Mouse (Mus musculus): Measurements from ENCODE around the gene Aipl1. TPM values are rescaled to one million over a fixed set of nuclear protein-coding genes. Genes with fewer than 3 reads are reported as not detected.

Gene Aipl1
- polyA plus RNA-seq, 1 experiment: 0.04 TPM

- no peak for TF ChIP-seq POLR2A (IDR thresholded peaks at IDR 0.05; ENCODE audit: extremely low read depth, insufficient read depth, low read length)
- no peak for TF ChIP-seq CTCF (IDR thresholded peaks at IDR 0.05; ENCODE audit: extremely low read depth, insufficient read depth, low read length)
These were observed 49.9 kb downstream of the Aipl1 start for GRCm38 (mm10) chr11:71987159-71988150.

DNA sequence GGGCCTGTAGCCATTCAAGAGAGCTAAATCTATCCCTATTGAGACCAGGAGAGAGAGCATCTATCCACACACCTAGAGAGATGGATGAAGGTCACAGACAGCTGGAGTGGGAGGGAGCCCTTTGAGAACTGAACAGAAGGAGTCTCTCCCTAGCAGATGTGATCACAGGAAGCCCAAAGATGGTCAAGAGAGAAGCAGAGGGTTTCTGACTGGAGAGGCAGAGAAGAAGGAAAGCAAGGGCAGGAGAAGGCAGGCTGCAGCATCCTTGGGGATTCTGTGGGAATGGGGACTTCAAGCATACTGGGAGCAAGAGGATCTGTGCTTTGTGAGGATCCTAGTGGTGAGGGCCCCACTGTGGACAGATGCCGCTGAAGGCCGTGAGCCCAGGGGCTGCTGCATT lies 51.5 kb downstream of the Aipl1 start:
- Histone ChIP-seq H3K4me1 (ENCODE audit: control insufficient read depth, insufficient read depth, low read length) (no peaks in the 10 kb centered on the region), H3K4me3 (ENCODE audit: insufficient read depth, low read length) (no peak overlapping the region), H3K27ac (ENCODE audit: insufficient read depth, low read length) (no peak overlapping the region)
- TF ChIP-seq POLR2A (IDR thresholded peaks at IDR 0.05; ENCODE audit: extremely low read depth, insufficient read depth, low read length) (no peak), CTCF (IDR thresholded peaks at IDR 0.05; ENCODE audit: extremely low read depth, insufficient read depth, low read length) (no peak)

More at GRCm38 (mm10) chr11:71987159-71988150, 49.9 kb downstream of the Aipl1 start:
- H3K4me1 ChIP-seq (ENCODE audit: control insufficient read depth, insufficient read depth, low read length): no peaks in the 10 kb centered on the region
- H3K27ac ChIP-seq (ENCODE audit: insufficient read depth, low read length): no peak overlapping the region
- no peak overlapping the region for H3K4me3 ChIP-seq (ENCODE audit: insufficient read depth, low read length)

DNA sequence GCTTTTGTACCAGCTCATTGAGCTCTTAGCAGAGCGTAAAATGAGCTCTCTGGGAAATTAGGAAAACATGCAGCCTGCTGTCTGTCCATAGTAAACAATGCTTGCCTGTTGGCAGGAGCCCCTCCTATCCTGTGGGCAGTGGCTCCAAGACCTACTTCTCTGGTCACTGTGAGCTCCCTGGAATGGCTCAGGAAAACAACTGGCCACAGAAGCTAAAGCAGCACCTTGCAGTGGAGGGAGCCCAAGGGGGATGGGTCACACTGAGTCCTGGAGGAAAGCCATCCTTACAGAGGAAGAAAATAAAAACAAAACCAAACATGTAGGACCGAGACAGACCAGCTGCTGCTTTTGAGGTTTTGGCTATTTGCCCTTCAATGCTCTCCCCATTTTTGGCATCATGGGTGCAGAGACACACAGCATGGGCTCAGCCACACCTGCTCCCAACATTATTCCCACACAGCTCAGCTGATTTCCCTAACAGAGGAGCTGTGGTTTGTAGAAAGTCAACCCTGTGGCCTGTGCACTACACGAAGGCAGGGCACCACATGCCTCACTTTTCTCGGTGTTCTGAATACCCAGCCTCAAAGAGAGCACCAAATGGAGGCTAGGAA lies 52.1 kb downstream of the Aipl1 start:
- no peak for TF ChIP-seq CTCF (IDR thresholded peaks at IDR 0.05; ENCODE audit: extremely low read depth, insufficient read depth, low read length)
- no peak for TF ChIP-seq POLR2A (IDR thresholded peaks at IDR 0.05; ENCODE audit: extremely low read depth, insufficient read depth, low read length)
- Histone ChIP-seq H3K4me3 (ENCODE audit: insufficient read depth, low read length) (no peak overlapping the region), H3K27ac (ENCODE audit: insufficient read depth, low read length) (no peak overlapping the region), H3K4me1 (ENCODE audit: control insufficient read depth, insufficient read depth, low read length) (no peaks in the 10 kb centered on the region)

- no peak overlapping the region for H3K27ac ChIP-seq (ENCODE audit: insufficient read depth, low read length)
- H3K4me1 ChIP-seq (ENCODE audit: control insufficient read depth, insufficient read depth, low read length): no peaks in the 10 kb centered on the region
- H3K4me3 ChIP-seq (ENCODE audit: insufficient read depth, low read length): no peak overlapping the region
- TF ChIP-seq CTCF (IDR thresholded peaks at IDR 0.05; ENCODE audit: extremely low read depth, insufficient read depth, low read length) (no peak), POLR2A (IDR thresholded peaks at IDR 0.05; ENCODE audit: extremely low read depth, insufficient read depth, low read length) (no peak)
These were observed 53.2 kb downstream of the Aipl1 start for GRCm38 (mm10) chr11:71984093-71984492.

Other genes with a start within 250 kb of the Aipl1 start
- gene Pimreg, start 4.5 kb upstream of the Aipl1 start, polyA plus RNA-seq (2012; rRNA removed): 0.61 and 0.92 TPM in 2 replicates
- 69.5 and 72.8 TPM in 2 replicates for gene Pitpnm3, start 98.3 kb upstream of the Aipl1 start, polyA plus RNA-seq (2012; rRNA removed)
- gene Gm43951, start 169.3 kb upstream of the Aipl1 start, polyA plus RNA-seq (2012; rRNA removed): 7.0 and 8.0 TPM in 2 replicates
- 34.1 and 36.2 TPM in 2 replicates for gene 4933427D14Rik, start 169.9 kb upstream of the Aipl1 start, polyA plus RNA-seq (2012; rRNA removed)
- 71.3 and 71.6 TPM in 2 replicates for gene Txndc17, start 170.0 kb upstream of the Aipl1 start, polyA plus RNA-seq (2012; rRNA removed)
- 24.2 and 25.8 TPM in 2 replicates for gene Med31, start 178.1 kb upstream of the Aipl1 start, polyA plus RNA-seq (2012; rRNA removed)
- gene Slc13a5, start 229.7 kb upstream of the Aipl1 start, polyA plus RNA-seq (2012; rRNA removed): 16.7 and 20.8 TPM in 2 replicates